Mouse (Mus musculus): ENCODE measurements at regions not wholly inside any gene's neighbourhood (a gene's known extent, or its start where the extent isn't known, plus 50 kb on each side); places are given as distances from the start of the nearest gene placed in this dataset.

DNA sequence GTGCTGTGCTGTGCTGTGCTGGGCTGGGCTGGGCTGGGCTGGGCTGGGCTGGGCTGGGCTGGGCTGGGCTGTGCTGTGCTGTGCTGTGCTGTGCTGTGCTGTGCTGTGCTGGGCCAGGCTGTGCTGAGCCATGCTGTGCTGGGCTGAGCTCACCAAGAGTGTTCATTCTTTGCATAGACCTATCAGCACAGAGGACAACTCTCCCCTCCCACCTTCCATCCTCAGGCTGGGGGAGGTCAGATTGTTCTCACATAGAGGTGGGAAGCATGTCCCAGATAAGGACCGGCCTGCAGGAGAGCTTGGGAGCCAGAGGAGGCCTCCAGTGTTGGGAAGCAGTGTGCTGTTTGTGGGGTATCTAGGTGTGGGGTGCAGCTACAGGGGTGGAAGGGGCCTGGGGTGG is 188.0 kb downstream of the Matn1 start:
- TF ChIP-seq CTCF (IDR thresholded peaks at IDR 0.05; ENCODE audit: borderline replicate concordance, insufficient read depth, low read depth, low read length) (no peak), POLR2A (IDR thresholded peaks at IDR 0.05; ENCODE audit: borderline replicate concordance, insufficient read depth, low read length) (no peak)

All from cerebellum, adult 2 months (tissue).